Mouse (Mus musculus): ENCODE data around the gene Tmem141.

- no peak for TF ChIP-seq POLR2A (IDR thresholded peaks at IDR 0.05; ENCODE audit: borderline replicate concordance, control insufficient read depth, low read depth, low read length)
- TF ChIP-seq CTCF (IDR thresholded peaks at IDR 0.05; ENCODE audit: control insufficient read depth, insufficient read depth, low read length): no peak
Observed at GRCm38 (mm10) chr2:25634046-25634445, 12.2 kb upstream of the Tmem141 start.

Data from bone marrow, adult 2 months (tissue).